Mouse (Mus musculus) midbrain, postnatal 0 days (tissue): Measurements from ENCODE around the gene Vps36. TPM values are rescaled to one million over a fixed set of nuclear protein-coding genes. Genes with fewer than 3 reads are reported as not detected.
A peak's percentile ranks its signal among the peaks of the same experiment; 100 is the strongest.

Experiments
- ATAC-seq: fragments of 200-750 bp; cut with Nextera tagmentation; 2 replicates; pipeline ENCODE4 v1.8.0; 2017; ENCODE audit warnings: moderate number of reproducible peaks, mild to moderate bottlenecking, moderate TSS enrichment, moderate library complexity; ENCODE audit not compliant: low FRiP score
- DNase-seq: peaks from one replicate; pipeline ENCODE4 v3.0.0-alpha.2; 2015; ENCODE audit warnings: low spot score
- H3K27ac ChIP-seq: fragments of 300-500 bp; sonication (generic); 2 replicates; pipeline ENCODE4 v1.5.1; 2014; ENCODE audit warnings: low read depth, mild to moderate bottlenecking, low read length, mixed read lengths
- H3K27me3 ChIP-seq: fragments of 300-500 bp; sonication (generic); 2 replicates; pipeline ENCODE4 v1.6.1; 2014; ENCODE audit warnings: low read length, control low read depth, mixed read lengths; ENCODE audit not compliant: insufficient read depth
- H3K36me3 ChIP-seq: fragments of 300-500 bp; sonication (generic); 2 replicates; pipeline ENCODE4 v1.6.1; 2014; ENCODE audit warnings: low read length, control low read depth, mixed read lengths; ENCODE audit not compliant: insufficient read depth
- H3K4me1 ChIP-seq: fragments of 300-500 bp; sonication (generic); 2 replicates; pipeline ENCODE4 v1.6.1; 2014; ENCODE audit warnings: mild to moderate bottlenecking, control low read depth, antibody characterized with exemption, low read length, mixed read lengths; ENCODE audit not compliant: insufficient read depth
- H3K4me2 ChIP-seq: fragments of 300-500 bp; sonication (generic); 2 replicates; pipeline ENCODE4 v1.6.1; 2014; ENCODE audit warnings: low read depth, mild to moderate bottlenecking, low read length, mixed read lengths; ENCODE audit not compliant: poor library complexity, severe bottlenecking
- H3K4me3 ChIP-seq: fragments of 300-500 bp; sonication (generic); 2 replicates; pipeline ENCODE4 v1.5.1; 2014; ENCODE audit warnings: low read depth, mild to moderate bottlenecking, low read length, moderate library complexity
- H3K9ac ChIP-seq: fragments of 300-500 bp; sonication (generic); replicated peaks from 2 replicates; pipeline ENCODE4 v1.6.1; 2014; ENCODE audit warnings: mild to moderate bottlenecking, low read length, moderate library complexity, mixed read lengths; ENCODE audit not compliant: poor library complexity, severe bottlenecking
- H3K9me3 ChIP-seq: fragments of 300-500 bp; sonication (generic); 2 replicates; pipeline ENCODE4 v1.6.1; 2016; ENCODE audit warnings: low read length, control low read depth
- CTCF ChIP-seq: IDR thresholded peaks from 2 replicates; pipeline ENCODE4 v1.5.1; 2016; ENCODE audit warnings: antibody characterized with exemption, mild to moderate bottlenecking
- WGBS: fragments of 180-500 bp; shearing (Covaris S2); extraction: QIAGEN DNeasy Blood & Tissue Kit; methylation state at CpG from one replicate; pipeline ENCODE4 v1.1.7; 2014; 5-methylcytosine and 5-hydroxymethylcytosine counted together
- polyA plus RNA-seq: library from polyadenylated mRNA; unstranded; fragments of >200 nt; fragmentation: Nextera tagmentation; extraction: Ambion mirVana; gene quantifications from 2 replicates; pipeline ENCODE4 v1.2.1, GENCODE M21; 2015
- total RNA-seq: library from RNA; depleted of rRNA; stranded (reverse); fragments of >200 nt; gene quantifications from 2 replicates; pipeline ENCODE4 v1.2.3, GENCODE M21; 2014

Vps36 gene
- total and polyA plus RNA-seq, 2 experiments from 2014 or later, result 33.2 to 40.9 TPM

DNA sequence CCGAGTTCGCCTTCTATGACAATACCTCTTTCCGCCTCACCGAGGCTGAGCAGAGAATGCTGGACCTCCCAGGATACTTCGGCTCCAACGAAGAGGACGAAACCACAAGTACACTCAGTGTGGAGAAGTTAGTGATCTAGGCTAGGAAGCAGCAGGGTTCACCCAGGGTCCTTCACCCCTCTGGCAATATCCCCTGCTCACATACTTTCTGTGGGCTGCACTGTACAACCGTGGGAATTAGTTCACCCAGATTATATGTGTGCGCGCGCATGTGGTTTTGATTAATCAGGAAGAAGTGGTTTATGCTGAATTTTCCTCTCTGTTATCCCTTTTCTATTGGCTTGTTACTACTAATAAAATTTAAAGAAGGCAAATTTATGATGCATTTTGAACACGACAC, 66.9 kb downstream of the Vps36 start:
- H3K4me1 ChIP-seq, result no peaks in the 10 kb centered on the region
- H3K4me2 ChIP-seq, result no peak overlapping the region
- H3K27me3 ChIP-seq, result no peaks in the 10 kb centered on the region
- no peak overlapping the region for H3K9ac ChIP-seq
- ATAC-seq (no peak), DNase-seq (no peak)
- no peak for TF ChIP-seq CTCF
- no peak overlapping the region for H3K27ac ChIP-seq
- H3K4me3 ChIP-seq, result no peak overlapping the region
- 67% methylated on average over 12 of the region's 12 CpGs for WGBS
- no peaks in the 10 kb centered on the region for H3K36me3 ChIP-seq
- H3K9me3 ChIP-seq, result no peaks in the 10 kb centered on the region

DNA sequence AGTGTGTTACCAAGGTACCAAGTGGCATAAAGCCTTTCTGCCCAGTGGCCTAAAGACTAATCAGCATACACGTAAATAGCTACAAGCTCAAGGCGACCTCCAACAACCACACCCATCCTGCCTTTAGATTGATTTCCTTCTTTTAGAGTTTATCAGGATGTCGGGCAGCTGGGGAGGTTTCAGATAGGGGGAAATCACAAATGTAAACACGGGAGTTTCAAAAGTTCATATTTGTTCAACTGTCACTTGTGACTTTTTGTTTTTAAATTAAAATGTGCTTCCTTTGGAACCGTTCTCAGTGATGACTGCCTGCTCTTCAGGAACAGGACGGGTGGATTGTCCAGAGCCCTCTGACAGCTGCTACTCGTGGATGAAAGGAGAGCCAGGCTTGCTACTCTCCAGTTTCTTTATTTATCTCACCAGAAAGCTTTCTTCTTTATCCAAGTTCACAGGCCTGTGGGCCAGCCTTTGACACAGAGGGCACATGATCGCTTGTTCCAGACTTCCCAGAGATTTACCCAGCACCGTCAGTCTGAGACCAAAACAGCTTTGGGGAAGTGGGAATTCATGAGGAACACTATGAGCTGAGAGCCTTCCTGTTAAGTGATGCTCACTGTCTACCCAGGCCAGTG, 67.6 kb downstream of the Vps36 start:
- 51% methylated on average over 9 of the region's 9 CpGs for WGBS
- Histone ChIP-seq H3K27ac (no peak overlapping the region), H3K4me2 (no peak overlapping the region), H3K36me3 (no peaks in the 10 kb centered on the region), H3K9me3 (no peaks in the 10 kb centered on the region), H3K9ac (no peak overlapping the region), H3K4me1 (no peaks in the 10 kb centered on the region), H3K27me3 (no peaks in the 10 kb centered on the region), H3K4me3 (no peak overlapping the region)
- ATAC-seq (no peak), DNase-seq (no peak)
- no peak for TF ChIP-seq CTCF

GRCm38 (mm10) chr8:22262267-22262666, 69.7 kb downstream of the Vps36 start:
- no peaks in the 10 kb centered on the region for H3K9me3 ChIP-seq
- H3K36me3 ChIP-seq, result no peaks in the 10 kb centered on the region
- no peaks in the 10 kb centered on the region for H3K4me1 ChIP-seq
- H3K27ac ChIP-seq, result no peak overlapping the region
- H3K27me3 ChIP-seq, result no peaks in the 10 kb centered on the region
- DNase-seq (no peak), ATAC-seq (no peak)
- H3K4me3 ChIP-seq, result no peak overlapping the region
- no peak for TF ChIP-seq CTCF
- WGBS, result 94% methylated on average over 3 of the region's 3 CpGs
- H3K9ac ChIP-seq, result no peak overlapping the region
- no peak overlapping the region for H3K4me2 ChIP-seq

GRCm38 (mm10) chr8:22264292-22264691, 71.7 kb downstream of the Vps36 start:
- no peak for TF ChIP-seq CTCF
- no peak for DNase-seq
- 68% methylated on average over 6 of the region's 6 CpGs for WGBS

GRCm38 (mm10) chr8:22264787-22265186, 72.2 kb downstream of the Vps36 start:
- peak; percentile 5 for DNase-seq
- TF ChIP-seq CTCF, result no peak
- no peak overlapping the region for H3K4me3 ChIP-seq

More at GRCm38 (mm10) chr8:22264292-22264691, 71.7 kb downstream of the Vps36 start:
- H3K4me2 ChIP-seq, result no peak overlapping the region
- no peak overlapping the region for H3K4me3 ChIP-seq
- H3K36me3 ChIP-seq, result no peaks in the 10 kb centered on the region
- no peak overlapping the region for H3K27ac ChIP-seq
- no peaks in the 10 kb centered on the region for H3K27me3 ChIP-seq
- ATAC-seq, result no peak
- no peaks in the 10 kb centered on the region for H3K4me1 ChIP-seq
- no peak overlapping the region for H3K9ac ChIP-seq
- no peaks in the 10 kb centered on the region for H3K9me3 ChIP-seq

GRCm38 (mm10) chr8:22265194-22265593, 72.6 kb downstream of the Vps36 start:
- Histone ChIP-seq H3K4me2 (no peak overlapping the region), H3K9ac (no peak overlapping the region), H3K36me3 (no peaks in the 10 kb centered on the region), H3K4me3 (no peak overlapping the region), H3K4me1 (no peaks in the 10 kb centered on the region), H3K9me3 (no peaks in the 10 kb centered on the region), H3K27me3 (no peaks in the 10 kb centered on the region), H3K27ac (no peak overlapping the region)
- ATAC-seq, result no peak
- WGBS, result 83% methylated on average over 1 of the region's 1 CpGs
- TF ChIP-seq CTCF, result no peak
- DNase-seq, result no peak

More at GRCm38 (mm10) chr8:22264787-22265186, 72.2 kb downstream of the Vps36 start:
- WGBS, result 76% methylated on average over 6 of the region's 6 CpGs
- no peaks in the 10 kb centered on the region for H3K9me3 ChIP-seq
- H3K27me3 ChIP-seq, result no peaks in the 10 kb centered on the region
- H3K4me1 ChIP-seq, result no peaks in the 10 kb centered on the region
- H3K27ac ChIP-seq, result no peak overlapping the region
- H3K9ac ChIP-seq, result no peak overlapping the region
- no peak for ATAC-seq
- no peak overlapping the region for H3K4me2 ChIP-seq
- no peaks in the 10 kb centered on the region for H3K36me3 ChIP-seq
